Mouse (Mus musculus) hindbrain, embryonic 14.5 days (tissue): ENCODE results near the gene Cyp17a1. TPM values are rescaled to one million over a fixed set of nuclear protein-coding genes. Genes with fewer than 3 reads are reported as not detected.

ENCODE experiments used
- ATAC-seq: fragments of 200-750 bp; cut with Nextera tagmentation; 2 replicates; pipeline ENCODE4 v1.8.0; 2017; ENCODE audit warnings: moderate number of reproducible peaks, mild to moderate bottlenecking, moderate TSS enrichment, moderate library complexity; ENCODE audit not compliant: low FRiP score
- DNase-seq: peaks from one replicate; pipeline ENCODE4 v3.0.0-alpha.2; 2015; ENCODE audit warnings: low spot score
- H3K27ac ChIP-seq: fragments of 300-500 bp; sonication (generic); 2 replicates; pipeline ENCODE4 v1.5.1; 2014; ENCODE audit warnings: mild to moderate bottlenecking, moderate library complexity
- H3K27me3 ChIP-seq: fragments of 300-500 bp; sonication (generic); 2 replicates; pipeline ENCODE4 v1.6.1; 2014; ENCODE audit warnings: mild to moderate bottlenecking, low read length, mixed read lengths; ENCODE audit not compliant: control insufficient read depth, insufficient read depth
- H3K36me3 ChIP-seq: fragments of 300-500 bp; sonication (generic); replicated peaks from 2 replicates; pipeline ENCODE4 v1.6.1; 2014; ENCODE audit not compliant: control insufficient read depth, insufficient read depth
- H3K4me1 ChIP-seq: fragments of 300-500 bp; sonication (generic); replicated peaks from 2 replicates; pipeline ENCODE4 v1.6.1; 2014; ENCODE audit warnings: antibody characterized with exemption, low read length, mixed read lengths; ENCODE audit not compliant: control insufficient read depth, insufficient read depth
- H3K4me2 ChIP-seq: fragments of 300-500 bp; sonication (generic); replicated peaks from 2 replicates; pipeline ENCODE4 v1.6.1; 2014; ENCODE audit warnings: mild to moderate bottlenecking, moderate library complexity
- H3K4me3 ChIP-seq: fragments of 300-500 bp; sonication (generic); replicated peaks from 2 replicates; pipeline ENCODE4 v1.5.1; 2014; ENCODE audit warnings: mild to moderate bottlenecking, low read length
- H3K9ac ChIP-seq: fragments of 300-500 bp; sonication (generic); 2 replicates; pipeline ENCODE4 v1.6.1; 2014
- H3K9me3 ChIP-seq: fragments of 300-500 bp; sonication (generic); 2 replicates; pipeline ENCODE4 v1.6.1; 2016; ENCODE audit warnings: low read length; ENCODE audit not compliant: control insufficient read depth
- WGBS: fragments of 180-500 bp; shearing (Covaris S2); extraction: QIAGEN DNeasy Blood & Tissue Kit; methylation state at CpG from one replicate; pipeline ENCODE4 v1.1.7; 2014; 5-methylcytosine and 5-hydroxymethylcytosine counted together
- polyA plus RNA-seq: library from polyadenylated mRNA; unstranded; fragments of >200 nt; fragmentation: Nextera tagmentation; extraction: Ambion mirVana; gene quantifications from 2 replicates; pipeline ENCODE4 v1.2.1, GENCODE M21; 2014

The Cyp17a1 gene
- not detected in 2 replicates for polyA plus RNA-seq

GRCm38 (mm10) chr19:46672766-46673418, at the start of gene Cyp17a1:
Gene Cyp17a1 (minus strand): TSS chr19:46673172.
- Histone ChIP-seq H3K4me3 (no peak within 1 kb of the TSS), H3K27me3 (no peaks in the 10 kb centered on the region), H3K36me3 (no peaks in the 10 kb centered on the region), H3K4me1 (no peaks in the 10 kb centered on the region), H3K27ac (no peak within 1 kb of the TSS), H3K9ac (no peak within 1 kb of the TSS), H3K9me3 (no peaks in the 10 kb centered on the region), H3K4me2 (no peak within 1 kb of the TSS)
- no peak for ATAC-seq
- 75% methylated on average over 5 of the region's 5 CpGs for WGBS
- no peak for DNase-seq

- DNase-seq (no peak), ATAC-seq (no peak)
- H3K4me2 ChIP-seq, result no peak overlapping the region
- H3K36me3 ChIP-seq, result peaks cover 13% of the 10 kb centered on the region
- 0 out of 2 replicates have a peak, but pooled peaks cover 3% of the 10 kb centered on the region for H3K9me3 ChIP-seq
- H3K4me1 ChIP-seq, result no peaks in the 10 kb centered on the region
- WGBS, result 88% methylated on average over 4 of the region's 4 CpGs
- no peak overlapping the region for H3K9ac ChIP-seq
- no peak overlapping the region for H3K27ac ChIP-seq
- H3K4me3 ChIP-seq, result no peak overlapping the region
- no peaks in the 10 kb centered on the region for H3K27me3 ChIP-seq
Measured at GRCm38 (mm10) chr19:46718150-46718549, 45.2 kb upstream of the Cyp17a1 start.

GRCm38 (mm10) chr19:46715016-46715415, 42.0 kb upstream of the Cyp17a1 start:
- Histone ChIP-seq H3K4me3 (no peak overlapping the region), H3K4me1 (no peaks in the 10 kb centered on the region), H3K4me2 (no peak overlapping the region), H3K9me3 (0 out of 2 replicates have a peak, but pooled peaks cover 3% of the 10 kb centered on the region), H3K9ac (no peak overlapping the region), H3K36me3 (peaks cover 6% of the 10 kb centered on the region), H3K27ac (no peak overlapping the region), H3K27me3 (no peaks in the 10 kb centered on the region)
- DNase-seq (no peak), ATAC-seq (no peak)
- WGBS, result 89% methylated on average over 8 of the region's 8 CpGs

GRCm38 (mm10) chr19:46714234-46714633, 41.3 kb upstream of the Cyp17a1 start:
- ATAC-seq (no peak), DNase-seq (no peak)
- no peaks in the 10 kb centered on the region for H3K4me1 ChIP-seq
- no peak overlapping the region for H3K4me2 ChIP-seq
- 0 out of 2 replicates have a peak, but pooled peaks cover 3% of the 10 kb centered on the region for H3K9me3 ChIP-seq
- no peak overlapping the region for H3K9ac ChIP-seq
- no peak overlapping the region for H3K4me3 ChIP-seq
- H3K36me3 ChIP-seq, result no peaks in the 10 kb centered on the region; the same call in 1 of the 2 replicates
- WGBS, result 92% methylated on average over 8 of the region's 8 CpGs
- H3K27ac ChIP-seq, result no peak overlapping the region
- no peaks in the 10 kb centered on the region for H3K27me3 ChIP-seq

- WGBS, result 91% methylated on average over 4 of the region's 4 CpGs
- H3K4me3 ChIP-seq, result no peak overlapping the region
- no peaks in the 10 kb centered on the region for H3K9me3 ChIP-seq
- H3K27ac ChIP-seq, result no peak overlapping the region
- no peak overlapping the region for H3K9ac ChIP-seq
- peaks cover 12% of the 10 kb centered on the region for H3K4me1 ChIP-seq
- H3K4me2 ChIP-seq, result no peak overlapping the region
- DNase-seq, result no peak
- H3K36me3 ChIP-seq, result no peaks in the 10 kb centered on the region
- no peaks in the 10 kb centered on the region for H3K27me3 ChIP-seq
- no peak for ATAC-seq
Measured at GRCm38 (mm10) chr19:46710614-46711013, 37.6 kb upstream of the Cyp17a1 start.

DNA sequence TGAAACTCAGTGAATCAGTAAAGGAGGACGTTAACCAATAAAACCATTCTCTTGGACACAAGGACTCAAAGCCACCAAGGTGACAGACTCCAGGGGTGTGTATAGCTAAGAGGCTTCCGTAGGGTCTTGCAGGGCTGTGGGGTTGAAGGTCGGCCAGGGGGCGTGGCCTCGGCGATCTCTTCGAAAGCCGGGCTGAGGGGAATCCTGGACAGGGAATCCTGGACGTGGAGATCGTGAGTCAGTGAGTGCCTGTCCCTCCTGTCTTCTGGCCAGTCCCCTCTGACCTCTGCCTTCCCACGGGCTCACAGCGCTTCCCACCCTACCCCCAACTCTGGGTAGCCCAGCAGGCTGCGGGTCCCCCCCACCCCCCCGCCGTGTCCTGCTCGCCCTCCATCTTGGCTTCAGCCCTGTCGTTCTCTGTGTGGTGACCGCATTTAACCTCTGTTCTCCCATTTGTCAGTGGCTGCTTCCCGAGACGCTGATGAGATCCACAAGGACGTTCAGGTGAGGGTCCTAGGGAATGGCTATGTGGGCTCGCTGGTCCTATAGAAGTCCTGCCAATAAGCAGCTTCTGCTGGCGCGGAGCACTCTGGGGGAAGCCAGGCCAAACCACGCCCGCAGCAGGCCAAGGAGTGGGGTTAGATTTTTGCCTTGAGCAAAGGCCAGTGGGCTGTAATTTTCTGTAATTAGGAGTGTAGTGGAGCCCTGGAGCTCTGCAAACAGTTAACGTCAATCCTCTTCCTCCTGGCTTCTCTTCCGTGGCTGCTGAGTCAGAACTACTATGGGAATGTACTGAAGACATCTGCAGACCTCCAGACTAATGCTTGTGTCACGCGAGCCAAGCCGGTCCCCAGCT, 34.6 kb upstream of the Cyp17a1 start, which contains the start of gene As3mt:
Gene As3mt, plus strand, starts transcription at position 163 of the 856 bp plus-strand sequence.
- 18% methylated on average over 31 of the region's 31 CpGs for WGBS
- Histone ChIP-seq H3K4me1 (peaks cover 12% of the 10 kb centered on the region), H3K9me3 (no peaks in the 10 kb centered on the region), H3K27ac (0 out of 2 replicates have a peak within 1 kb of the TSS, but pooled peaks have one; percentile 38), H3K9ac (peak within 1 kb of the TSS; percentile 68), H3K4me2 (peak within 1 kb of the TSS; percentile 69), H3K27me3 (no peaks in the 10 kb centered on the region), H3K4me3 (peak within 1 kb of the TSS; percentile 41), H3K36me3 (peaks cover 3% of the 10 kb centered on the region; the same call in 1 of the 2 replicates)
- ATAC-seq, result peak; percentile 43
- DNase-seq, result peak; percentile 26

DNA sequence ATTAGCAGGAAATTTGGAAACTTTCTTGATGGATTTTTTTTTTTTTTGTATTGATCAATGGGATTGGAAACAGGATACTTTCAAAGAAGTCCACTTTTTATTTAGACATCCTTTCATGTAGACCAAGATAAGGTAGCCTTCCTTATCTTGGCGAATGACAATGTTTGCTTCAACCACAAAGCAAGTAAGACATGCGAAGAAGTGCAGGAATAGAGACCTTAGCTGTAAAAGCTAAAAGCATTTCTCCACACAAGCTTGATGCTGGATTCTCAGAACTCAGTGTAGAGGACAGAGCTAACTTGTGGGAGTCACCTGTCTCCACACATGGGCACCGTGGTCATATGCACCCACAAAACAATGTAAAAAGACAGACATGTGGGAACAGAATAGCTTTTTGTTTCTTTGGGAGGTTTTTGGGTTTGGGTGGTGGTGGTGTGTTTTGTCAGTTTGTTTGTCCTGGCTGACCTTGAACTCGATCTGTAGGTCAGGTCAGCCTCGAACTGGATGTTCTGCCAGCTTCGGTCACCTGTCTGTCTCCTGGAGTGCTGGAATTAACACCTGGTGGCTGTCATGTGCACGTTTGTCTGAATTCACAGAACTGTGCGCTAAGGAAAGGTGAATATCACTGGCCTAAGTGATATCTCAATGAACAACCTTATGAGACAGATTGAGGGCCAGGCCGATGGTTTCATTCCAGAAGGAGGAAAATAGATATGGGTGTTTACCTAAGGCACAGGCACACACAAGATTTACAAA, 33.7 kb upstream of the Cyp17a1 start:
- ATAC-seq (no peak), DNase-seq (no peak)
- H3K4me2 ChIP-seq, result peak overlapping the region; percentile 69
- no peak overlapping the region for H3K27ac ChIP-seq
- peaks cover 12% of the 10 kb centered on the region for H3K4me1 ChIP-seq
- H3K9ac ChIP-seq, result peak overlapping the region; percentile 68; the same call in 1 of the 2 replicates
- H3K36me3 ChIP-seq, result peaks cover 3% of the 10 kb centered on the region; the same call in 1 of the 2 replicates
- WGBS, result 81% methylated on average over 9 of the region's 9 CpGs
- H3K27me3 ChIP-seq, result no peaks in the 10 kb centered on the region
- H3K9me3 ChIP-seq, result no peaks in the 10 kb centered on the region
- peak overlapping the region; percentile 41; the same call in 1 of the 2 replicates for H3K4me3 ChIP-seq

DNA sequence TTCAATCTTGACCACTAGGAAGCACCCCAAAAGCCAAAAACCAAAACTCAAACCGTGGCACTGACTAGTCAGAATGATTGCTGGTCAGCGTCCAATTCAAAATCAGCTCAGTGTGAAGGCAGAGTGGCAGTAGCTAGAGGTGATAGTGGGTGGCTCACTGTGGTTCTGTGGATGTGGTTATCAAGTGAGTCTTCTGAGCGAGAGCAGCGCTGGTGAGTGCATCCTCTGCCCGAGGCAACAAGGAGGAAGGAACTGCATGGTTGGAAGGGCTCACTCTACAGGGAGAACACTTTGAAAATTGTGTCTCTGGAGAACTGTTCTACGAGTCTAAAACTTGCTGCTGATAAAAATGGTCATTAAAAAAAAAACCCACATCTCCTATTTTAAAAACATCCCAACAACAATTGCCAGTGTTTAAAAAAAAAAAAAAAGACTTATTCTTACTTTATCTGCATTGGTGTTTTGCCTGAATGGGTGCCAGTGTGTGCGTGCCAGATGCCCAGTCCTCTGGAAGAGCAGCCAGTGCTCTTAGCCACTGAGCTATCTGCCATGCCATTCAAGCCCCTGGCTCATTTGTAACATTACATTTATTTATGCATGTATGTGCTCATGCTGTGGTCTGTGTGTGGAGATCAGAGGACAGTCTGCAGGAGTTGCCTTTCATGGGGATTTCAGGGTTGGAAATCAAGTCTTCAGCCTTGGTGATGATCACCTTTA, 33.0 kb upstream of the Cyp17a1 start:
- DNase-seq (no peak), ATAC-seq (no peak)
- H3K4me1 ChIP-seq, result peaks cover 12% of the 10 kb centered on the region
- H3K27ac ChIP-seq, result no peak overlapping the region
- no peaks in the 10 kb centered on the region for H3K9me3 ChIP-seq
- peaks cover 9% of the 10 kb centered on the region for H3K36me3 ChIP-seq
- WGBS, result 69% methylated on average over 7 of the region's 7 CpGs
- H3K4me3 ChIP-seq, result no peak overlapping the region
- H3K9ac ChIP-seq, result no peak overlapping the region
- no peak overlapping the region for H3K4me2 ChIP-seq
- no peaks in the 10 kb centered on the region for H3K27me3 ChIP-seq
